Mouse (Mus musculus) heart, postnatal 0 days (tissue): ENCODE measurements at regions not wholly inside any gene's neighbourhood (a gene's known extent, or its start where the extent isn't known, plus 50 kb on each side); places are given as distances from the start of the nearest gene placed in this dataset.
A peak's percentile ranks its signal among the peaks of the same experiment; 100 is the strongest.

Source experiments
- ATAC-seq: fragments of 200-750 bp; cut with Nextera tagmentation; 2 replicates; pipeline ENCODE4 v1.8.0; 2017; ENCODE audit warnings: low read depth, moderate number of reproducible peaks, moderate library complexity; ENCODE audit not compliant: insufficient read depth
- DNase-seq: peaks from one replicate; pipeline ENCODE4 v3.0.0-alpha.2; 2016; ENCODE audit warnings: low spot score
- H3K27ac ChIP-seq: fragments of 300-500 bp; sonication (generic); 2 replicates; pipeline ENCODE4 v1.5.1; 2014; ENCODE audit warnings: low read depth, mild to moderate bottlenecking
- H3K27me3 ChIP-seq: fragments of 300-500 bp; sonication (generic); 2 replicates; pipeline ENCODE4 v1.6.1; 2014; ENCODE audit warnings: low read length, mixed read lengths; ENCODE audit not compliant: control insufficient read depth, insufficient read depth
- H3K36me3 ChIP-seq: fragments of 300-500 bp; sonication (generic); replicated peaks from 2 replicates; pipeline ENCODE4 v1.6.1; 2014; ENCODE audit warnings: low read length, mixed read lengths; ENCODE audit not compliant: control insufficient read depth, insufficient read depth
- H3K4me1 ChIP-seq: fragments of 300-500 bp; sonication (generic); 2 replicates; pipeline ENCODE4 v1.6.1; 2014; ENCODE audit warnings: antibody characterized with exemption; ENCODE audit not compliant: control insufficient read depth, insufficient read depth
- H3K4me2 ChIP-seq: fragments of 300-500 bp; sonication (generic); 2 replicates; pipeline ENCODE4 v1.6.1; 2014; ENCODE audit warnings: low read depth, mild to moderate bottlenecking, low read length, moderate library complexity
- H3K4me3 ChIP-seq: fragments of 300-500 bp; sonication (generic); 2 replicates; pipeline ENCODE4 v1.5.1; 2014; ENCODE audit warnings: low read depth, low read length
- H3K9ac ChIP-seq: fragments of 300-500 bp; sonication (generic); replicated peaks from 2 replicates; pipeline ENCODE4 v1.6.1; 2014; ENCODE audit warnings: low read depth, low read length, mixed read lengths
- H3K9me3 ChIP-seq: fragments of 300-500 bp; sonication (generic); replicated peaks from 2 replicates; pipeline ENCODE4 v1.6.1; 2016; ENCODE audit warnings: low read length; ENCODE audit not compliant: control insufficient read depth
- CTCF ChIP-seq: IDR thresholded peaks from 2 replicates; pipeline ENCODE4 v1.5.1; 2016; ENCODE audit warnings: antibody characterized with exemption, control low read depth, low read depth
- EP300 ChIP-seq: IDR thresholded peaks from 2 replicates; pipeline ENCODE4 v1.6.1; 2016; ENCODE audit warnings: antibody characterized with exemption, low read depth
- WGBS: fragments of 180-500 bp; shearing (Covaris S2); extraction: QIAGEN DNeasy Blood & Tissue Kit; methylation state at CpG from one replicate; pipeline ENCODE4 v1.1.7; 2014; 5-methylcytosine and 5-hydroxymethylcytosine counted together

DNA sequence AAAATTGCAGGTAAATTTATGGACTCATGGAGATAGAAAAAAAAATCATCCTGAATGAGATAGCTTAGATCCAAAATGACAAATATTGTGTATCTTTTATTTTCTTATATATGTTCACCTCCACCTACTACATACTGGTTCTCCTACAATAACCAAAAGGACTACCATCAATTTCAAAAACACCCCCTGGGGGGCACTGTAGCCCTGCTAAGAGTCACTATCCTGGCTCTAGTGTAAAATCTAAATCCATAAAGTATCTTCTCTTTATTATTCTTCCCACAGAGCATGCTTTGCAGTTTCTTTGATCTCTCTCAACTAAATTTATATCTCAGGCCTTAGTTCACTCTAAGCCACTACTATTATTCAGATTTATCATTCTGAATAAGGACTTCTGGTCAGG lies 122.3 kb upstream of the Arhgef26 start:
- ATAC-seq = no peak
- Histone ChIP-seq H3K27me3 (no peaks in the 10 kb centered on the region), H3K9me3 (no peaks in the 10 kb centered on the region), H3K27ac (no peak overlapping the region), H3K4me2 (no peak overlapping the region), H3K9ac (no peak overlapping the region), H3K4me1 (no peaks in the 10 kb centered on the region), H3K36me3 (no peaks in the 10 kb centered on the region), H3K4me3 (no peak overlapping the region)
- TF ChIP-seq CTCF (peak; percentile 39), EP300 (no peak)
- no peak for DNase-seq

GRCm38 (mm10) chr3:62217335-62217734 lies 120.8 kb upstream of the Arhgef26 start:
- no peak overlapping the region for H3K4me3 ChIP-seq

GRCm38 (mm10) chr3:62227697-62228096 lies 110.4 kb upstream of the Arhgef26 start:
- WGBS = 63% methylated on average over 2 of the region's 2 CpGs
- no peak overlapping the region for H3K9ac ChIP-seq
- H3K9me3 ChIP-seq = no peaks in the 10 kb centered on the region
- no peaks in the 10 kb centered on the region for H3K27me3 ChIP-seq
- H3K4me2 ChIP-seq = no peak overlapping the region
- TF ChIP-seq EP300 (no peak), CTCF (no peak)
- no peak for ATAC-seq
- H3K4me3 ChIP-seq = no peak overlapping the region
- H3K36me3 ChIP-seq = no peaks in the 10 kb centered on the region
- no peaks in the 10 kb centered on the region for H3K4me1 ChIP-seq
- no peak overlapping the region for H3K27ac ChIP-seq
- no peak for DNase-seq

More at GRCm38 (mm10) chr3:62217335-62217734, 120.8 kb upstream of the Arhgef26 start:
- H3K27ac ChIP-seq = no peak overlapping the region
- H3K4me2 ChIP-seq = no peak overlapping the region
- H3K9me3 ChIP-seq = no peaks in the 10 kb centered on the region
- DNase-seq (no peak), ATAC-seq (no peak)
- H3K4me1 ChIP-seq = no peaks in the 10 kb centered on the region
- no peaks in the 10 kb centered on the region for H3K36me3 ChIP-seq
- WGBS = 83% methylated on average over 1 of the region's 1 CpGs
- H3K9ac ChIP-seq = no peak overlapping the region
- no peaks in the 10 kb centered on the region for H3K27me3 ChIP-seq
- TF ChIP-seq EP300 = no peak
- TF ChIP-seq CTCF = no peak

DNA sequence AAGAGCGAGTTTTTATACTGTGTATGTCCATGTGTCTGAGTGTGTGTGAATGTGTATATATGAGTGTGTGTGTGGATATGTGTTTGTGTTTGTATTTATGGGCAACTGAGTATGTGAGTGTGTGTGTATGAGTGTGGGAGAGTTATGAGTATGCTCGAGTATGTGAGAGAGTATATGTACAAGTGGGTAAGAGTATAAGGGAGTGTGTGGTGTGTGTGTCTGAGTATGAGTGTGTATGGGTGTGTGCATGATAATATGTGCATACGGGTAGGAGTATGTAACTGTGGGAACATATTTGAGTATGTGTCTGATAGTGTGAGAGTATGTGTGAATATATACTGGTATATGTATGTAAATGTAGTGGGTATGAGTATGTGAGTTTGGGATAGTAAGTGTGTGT lies 110.0 kb upstream of the Arhgef26 start:
- Histone ChIP-seq H3K27me3 (no peaks in the 10 kb centered on the region), H3K9me3 (no peaks in the 10 kb centered on the region), H3K4me1 (no peaks in the 10 kb centered on the region), H3K4me3 (no peak overlapping the region), H3K9ac (no peak overlapping the region), H3K27ac (no peak overlapping the region), H3K36me3 (no peaks in the 10 kb centered on the region), H3K4me2 (no peak overlapping the region)
- DNase-seq (no peak), ATAC-seq (no peak)
- no peak for TF ChIP-seq EP300
- no peak for TF ChIP-seq CTCF
- 62% methylated on average over 3 of the region's 3 CpGs for WGBS

DNA sequence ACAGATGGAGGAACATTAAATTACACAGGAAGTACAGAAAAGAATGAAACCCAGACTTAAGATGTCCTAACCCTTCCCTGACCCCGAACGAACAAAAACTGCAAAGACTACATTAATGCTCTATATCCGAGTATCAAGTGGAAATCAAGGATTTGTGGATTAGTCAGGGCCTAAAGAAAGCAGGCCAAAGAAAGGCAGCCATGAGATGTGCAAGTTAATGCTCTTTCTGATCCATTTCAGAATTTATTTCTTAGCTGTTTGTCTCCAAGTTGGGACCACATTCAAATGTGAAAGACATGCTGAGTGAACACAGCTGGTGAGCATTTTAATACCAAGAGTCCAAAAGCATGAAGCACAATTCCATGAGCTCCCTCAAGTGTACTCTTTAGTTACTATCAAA lies 97.1 kb upstream of the Arhgef26 start:
- DNase-seq = no peak
- no peak overlapping the region for H3K9ac ChIP-seq
- no peaks in the 10 kb centered on the region for H3K4me1 ChIP-seq
- no peaks in the 10 kb centered on the region for H3K27me3 ChIP-seq
- H3K4me3 ChIP-seq = no peak overlapping the region
- H3K27ac ChIP-seq = no peak overlapping the region
- no peaks in the 10 kb centered on the region for H3K36me3 ChIP-seq
- H3K9me3 ChIP-seq = no peaks in the 10 kb centered on the region
- 62% methylated on average over 3 of the region's 3 CpGs for WGBS
- no peak for ATAC-seq
- no peak overlapping the region for H3K4me2 ChIP-seq
- TF ChIP-seq CTCF (no peak), EP300 (no peak)

DNA sequence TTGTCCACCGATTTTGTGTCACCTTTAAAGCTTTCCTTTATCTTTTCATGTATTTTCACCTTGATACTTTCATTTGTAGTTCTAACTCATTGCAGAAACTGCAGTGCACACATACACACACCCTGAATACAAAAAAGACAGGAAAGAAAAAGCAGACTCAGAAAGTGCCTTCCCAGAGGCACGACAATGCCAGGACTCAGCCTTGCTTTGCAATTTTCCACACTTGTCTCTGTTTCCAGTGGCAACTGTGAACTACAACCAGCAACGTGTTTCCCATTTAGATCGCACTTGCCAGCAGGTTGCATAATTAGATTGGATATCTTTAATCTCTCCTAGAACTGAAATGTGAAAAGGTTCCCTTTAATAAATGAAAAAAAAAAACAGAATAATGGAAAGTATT lies 66.4 kb upstream of the Arhgef26 start:
- ATAC-seq = no peak
- H3K27me3 ChIP-seq = no peaks in the 10 kb centered on the region
- WGBS = 62% methylated on average over 4 of the region's 4 CpGs
- H3K4me2 ChIP-seq = no peak overlapping the region
- H3K4me3 ChIP-seq = no peak overlapping the region
- H3K36me3 ChIP-seq = no peaks in the 10 kb centered on the region
- TF ChIP-seq EP300 (no peak), CTCF (no peak)
- H3K9ac ChIP-seq = no peak overlapping the region
- no peak for DNase-seq
- no peaks in the 10 kb centered on the region for H3K4me1 ChIP-seq
- no peaks in the 10 kb centered on the region for H3K9me3 ChIP-seq
- H3K27ac ChIP-seq = no peak overlapping the region
